Mouse (Mus musculus): ENCODE measurements around the gene Ank.
"Not testable (repeated sequence)": the region's sequence is repeated elsewhere in the genome, so short reads cannot be mapped to it uniquely, and the experiment has no call there.

Gene Ank

DNA sequence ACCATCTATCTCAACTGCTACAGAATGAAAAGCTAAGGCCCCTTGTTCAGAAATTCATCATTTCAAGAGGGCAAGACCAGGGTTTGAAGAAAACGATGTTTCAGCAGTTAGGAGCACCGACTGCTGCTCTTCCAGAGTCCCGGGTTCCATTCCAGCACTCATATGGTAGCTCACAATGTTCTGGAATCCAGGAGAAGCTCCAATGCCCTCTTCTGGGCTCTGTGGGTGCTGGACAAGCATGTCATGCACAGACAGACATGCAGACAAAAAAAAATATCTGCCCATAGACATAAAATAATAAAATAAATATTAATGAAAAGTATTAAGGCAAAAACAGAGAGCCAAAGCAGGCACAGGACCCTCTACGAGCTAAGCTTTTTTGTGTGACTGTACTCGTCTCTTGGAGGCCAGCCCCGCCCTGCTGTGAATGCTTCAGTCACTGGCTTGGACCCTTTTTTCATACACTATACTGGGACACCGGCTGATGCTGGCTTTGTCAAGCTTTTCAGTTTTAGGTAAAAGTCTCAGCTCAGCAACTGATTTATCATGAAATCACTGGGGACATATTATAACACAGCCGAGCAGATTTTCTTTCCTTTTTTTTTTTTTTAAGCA lies 979 bp upstream of the Ank start:
- DNase-seq (ENCODE audit: extremely low read depth, low read depth, low spot score), result no peak

DNA sequence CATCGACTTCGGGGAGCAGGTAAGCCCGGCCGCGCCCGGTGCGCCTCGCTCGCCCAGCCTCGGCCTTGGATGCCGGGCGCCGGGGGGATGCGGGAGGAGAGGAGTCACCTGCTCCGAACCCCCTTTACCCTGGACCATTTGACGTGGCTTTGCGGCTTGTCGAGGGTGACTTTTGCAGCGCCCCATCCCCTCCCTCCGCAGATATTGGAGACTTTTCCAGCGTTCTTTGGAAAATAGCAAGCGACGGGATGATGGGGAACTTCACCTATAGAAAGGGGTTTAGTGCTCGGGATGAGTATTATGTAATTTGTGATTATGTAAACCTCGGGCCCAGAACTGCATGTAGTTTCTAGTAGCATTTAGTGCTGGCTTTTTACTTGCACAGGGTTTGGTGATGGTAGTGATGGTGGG lies 609 bp downstream of the Ank start:
- DNase-seq (ENCODE audit: extremely low read depth, low read depth, low spot score), result no peak

DNA sequence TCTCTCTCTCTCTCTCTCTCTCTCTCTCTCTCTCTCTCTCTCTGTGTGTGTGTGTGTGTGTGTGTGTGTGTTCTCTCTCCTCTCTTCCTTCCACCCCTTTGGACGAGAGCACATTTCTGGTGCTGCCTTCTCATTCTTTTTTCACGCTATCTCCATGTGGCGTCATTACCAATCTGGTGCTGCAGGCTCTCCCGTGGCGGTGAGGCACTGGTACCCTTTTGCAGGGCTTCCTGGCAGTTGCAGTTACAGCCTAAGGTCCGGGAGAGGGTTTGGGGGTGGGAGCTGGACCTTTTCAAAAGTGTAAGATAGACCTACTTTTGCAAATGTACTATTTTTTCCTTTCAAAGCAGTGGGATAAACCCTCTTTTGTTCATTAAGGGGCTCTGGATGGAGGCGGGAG lies 1.2 kb downstream of the Ank start:
- no peak for DNase-seq (ENCODE audit: extremely low read depth, low read depth, low spot score)

DNA sequence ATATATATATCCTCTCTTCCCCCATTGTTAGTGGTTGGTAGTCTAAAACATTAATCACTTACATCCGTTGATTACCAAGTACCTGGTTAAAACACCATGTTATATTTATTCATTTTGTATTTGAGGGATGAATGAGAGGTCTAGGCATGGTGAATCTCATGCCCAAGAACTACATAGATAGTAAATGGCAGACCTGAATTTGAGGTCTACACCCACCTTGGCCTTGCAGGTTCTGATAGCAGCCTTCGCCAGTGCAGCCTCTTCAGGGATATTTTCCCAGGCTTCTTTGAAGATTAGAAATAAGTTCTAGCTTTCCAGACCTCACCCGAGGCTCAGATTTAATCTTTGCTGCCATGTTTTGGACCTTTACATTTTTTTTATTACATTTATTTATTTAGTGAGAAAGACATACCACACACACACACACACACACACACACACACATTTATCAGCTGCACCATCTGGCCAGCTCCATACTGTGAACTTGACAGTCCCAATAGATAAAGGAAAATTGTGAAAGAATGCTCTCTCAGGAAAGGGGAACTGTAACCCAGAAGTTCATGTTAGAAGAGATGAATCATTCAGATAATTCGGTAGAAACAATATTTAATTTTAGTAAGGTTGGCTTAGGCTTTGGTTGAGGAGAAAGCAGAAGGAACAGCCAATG lies 2.5 kb downstream of the Ank start:
- no peak for DNase-seq (ENCODE audit: extremely low read depth, low read depth, low spot score)

DNA sequence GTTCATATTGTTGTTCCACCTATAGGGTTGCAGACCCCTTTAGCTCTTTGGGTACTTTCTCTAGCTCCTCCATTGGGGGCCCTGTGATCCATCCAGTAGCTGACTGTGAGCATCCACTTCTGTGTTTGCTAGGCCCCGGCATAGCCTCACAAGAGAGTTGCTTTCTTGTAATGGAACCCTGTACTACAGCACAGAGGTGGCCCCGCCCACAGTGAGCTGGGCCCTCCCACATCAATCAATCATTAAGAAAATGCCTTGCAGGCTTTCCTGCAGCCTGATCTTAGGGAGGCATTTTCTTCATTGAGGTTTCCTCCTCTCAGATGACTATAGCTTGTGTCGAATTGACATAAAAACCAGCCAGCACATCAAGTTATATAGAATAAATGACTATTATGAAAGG lies 3.9 kb downstream of the Ank start:
- not testable (repeated sequence) for DNase-seq (ENCODE audit: extremely low read depth, low read depth, low spot score)

DNA sequence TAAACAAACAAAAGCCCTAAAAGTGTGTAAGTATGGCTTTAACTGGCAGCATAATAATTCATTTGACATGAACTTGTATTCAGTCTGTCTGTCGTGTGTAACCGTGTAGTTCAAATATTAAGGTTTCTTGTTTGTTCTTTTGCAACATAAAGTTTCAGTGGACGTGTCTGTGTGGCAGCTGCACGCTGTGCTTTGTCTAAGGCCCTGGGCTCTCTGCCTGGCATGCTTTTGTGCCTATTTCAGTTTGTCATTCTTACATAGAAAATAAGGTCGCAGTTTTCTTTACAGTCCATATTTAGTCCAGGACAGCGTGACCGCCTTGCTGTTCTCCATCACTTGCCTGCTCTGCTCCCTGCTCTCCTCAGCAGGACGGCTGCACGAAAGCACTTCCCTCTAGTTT lies 5.8 kb downstream of the Ank start:
- no peak for DNase-seq (ENCODE audit: extremely low read depth, low read depth, low spot score)

DNA sequence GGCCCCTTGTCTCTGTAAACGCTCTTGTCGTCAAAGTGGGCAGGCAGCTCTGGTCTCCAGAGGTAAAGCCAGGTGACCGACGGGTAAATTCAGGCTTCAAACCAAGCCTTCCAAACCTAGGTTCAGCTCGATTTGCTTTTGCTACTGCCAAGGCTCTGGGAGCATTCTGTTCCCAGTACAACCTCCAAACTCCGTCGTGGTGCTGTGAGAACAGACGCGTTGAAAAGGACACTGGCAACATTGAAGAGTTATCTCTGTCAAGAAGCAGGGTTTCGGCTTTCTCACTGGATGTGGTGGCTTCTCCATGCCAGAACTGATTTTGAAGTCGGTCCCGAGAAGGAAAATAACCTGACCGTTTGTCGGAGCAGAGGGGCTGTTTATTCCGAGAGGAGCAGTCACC lies 9.5 kb downstream of the Ank start:
- DNase-seq (ENCODE audit: extremely low read depth, low read depth, low spot score), result no peak

DNA sequence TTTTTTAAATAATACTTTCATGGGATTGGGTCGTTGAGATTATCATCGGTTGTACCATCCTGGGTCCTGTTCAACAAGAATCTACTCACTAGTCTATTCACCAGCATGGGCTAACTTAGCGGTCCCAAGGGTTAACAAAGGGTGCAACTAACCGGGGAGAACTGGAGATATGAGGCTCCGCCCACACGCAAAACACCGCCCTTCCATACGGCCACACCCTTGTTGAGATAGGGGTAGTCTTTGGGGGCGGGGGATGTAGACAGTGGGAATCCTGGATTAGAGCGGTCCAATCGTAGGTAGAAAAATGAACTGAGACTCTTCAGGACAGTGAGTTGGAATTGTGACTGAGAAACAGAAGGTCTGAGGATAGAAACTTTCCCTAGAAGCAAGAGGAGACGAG lies 10.2 kb downstream of the Ank start:
- no peak for DNase-seq (ENCODE audit: extremely low read depth, low read depth, low spot score)

DNA sequence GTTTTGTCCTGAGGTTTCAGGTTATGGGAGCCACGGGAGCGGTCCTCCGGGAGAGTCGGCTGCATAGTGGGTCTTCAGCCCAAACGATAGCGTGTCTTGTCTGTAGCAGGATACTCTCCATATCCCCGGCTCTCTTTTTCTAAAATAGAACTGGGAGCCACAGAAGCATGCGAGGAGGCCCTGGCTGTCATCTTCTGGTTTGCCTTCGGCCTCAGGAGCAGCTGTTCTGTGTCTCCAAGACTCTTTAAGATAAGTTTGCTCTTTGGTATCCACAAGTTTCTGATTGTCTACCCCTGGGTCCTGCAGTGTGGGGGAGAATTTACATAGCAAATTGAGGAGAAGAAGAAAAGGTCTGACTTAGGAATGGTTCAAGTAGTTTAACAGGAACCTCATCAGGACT lies 10.7 kb downstream of the Ank start:
- no peak for DNase-seq (ENCODE audit: extremely low read depth, low read depth, low spot score)

DNA sequence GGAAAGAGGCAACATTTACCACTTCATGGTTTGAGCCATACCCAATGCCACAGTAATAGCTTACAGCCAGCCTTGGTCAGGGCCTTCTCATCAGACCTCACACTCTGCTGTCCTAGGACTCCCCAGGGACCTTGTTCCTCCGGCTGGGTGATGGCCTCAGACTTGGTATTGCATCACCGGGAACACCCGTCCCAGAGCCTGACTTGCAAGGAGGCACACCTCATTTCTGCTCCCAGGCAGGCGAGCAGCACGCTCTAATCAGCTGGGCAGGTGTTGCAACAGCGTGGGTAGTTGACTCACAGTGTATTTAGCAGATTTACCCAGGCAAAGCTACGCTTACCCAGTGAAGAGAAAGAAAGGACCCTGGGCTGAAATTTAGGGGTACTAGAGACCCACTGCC lies 11.2 kb downstream of the Ank start:
- peak; percentile 79 for DNase-seq (ENCODE audit: extremely low read depth, low read depth, low spot score)

DNA sequence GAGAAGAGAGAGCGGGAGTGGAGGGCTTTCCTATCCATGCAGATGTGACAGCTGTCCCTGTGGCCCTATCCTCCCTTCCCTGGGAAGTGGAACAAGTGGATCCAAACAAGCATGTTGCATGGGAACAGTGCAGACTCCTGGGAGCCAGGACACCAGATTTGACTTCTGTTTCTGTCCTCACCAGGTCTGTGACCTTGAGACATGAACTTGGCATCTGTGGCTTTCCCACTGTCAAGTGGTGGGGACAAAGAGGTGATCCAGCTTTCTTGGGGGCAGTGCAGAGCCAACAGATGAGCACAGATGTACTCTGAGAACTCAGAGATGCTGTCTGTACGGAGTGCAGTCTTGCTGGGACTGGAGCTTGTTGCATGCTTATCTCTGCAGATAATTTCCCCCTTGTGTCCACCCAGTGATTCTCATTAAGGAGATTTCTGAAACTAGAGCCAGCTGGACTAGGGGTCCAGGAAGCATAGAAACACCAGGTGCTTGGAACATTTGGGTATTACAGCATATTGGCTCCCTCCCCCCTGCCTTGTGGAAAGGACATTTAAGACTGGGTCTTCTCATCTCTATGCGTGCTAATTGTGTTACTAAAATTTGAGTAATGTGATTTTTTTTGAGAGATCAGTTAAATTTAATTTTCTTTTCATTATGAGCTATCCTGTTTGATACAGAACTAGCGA lies 14.0 kb downstream of the Ank start:
- no peak for DNase-seq (ENCODE audit: extremely low read depth, low read depth, low spot score)

DNA sequence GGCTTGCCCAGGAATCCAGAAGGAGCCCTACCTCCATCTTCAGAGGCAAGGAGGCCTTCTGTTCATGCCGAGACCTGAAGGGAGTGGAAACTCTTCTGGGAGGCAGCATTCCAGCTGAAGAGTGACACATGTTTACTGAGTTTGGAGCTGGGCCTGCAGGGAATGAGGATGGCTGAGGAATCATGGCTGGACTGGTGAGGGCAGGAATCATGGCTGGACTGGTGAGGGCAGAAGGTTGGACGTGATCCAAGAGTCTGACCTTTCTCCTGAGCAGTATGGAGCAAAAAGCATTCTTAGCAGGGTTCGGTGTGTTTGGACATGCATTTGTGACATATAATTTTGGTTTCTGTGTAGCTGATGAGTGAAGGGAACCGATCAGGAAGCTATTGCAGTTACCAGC lies 15.5 kb downstream of the Ank start:
- no peak for DNase-seq (ENCODE audit: extremely low read depth, low read depth, low spot score)

DNA sequence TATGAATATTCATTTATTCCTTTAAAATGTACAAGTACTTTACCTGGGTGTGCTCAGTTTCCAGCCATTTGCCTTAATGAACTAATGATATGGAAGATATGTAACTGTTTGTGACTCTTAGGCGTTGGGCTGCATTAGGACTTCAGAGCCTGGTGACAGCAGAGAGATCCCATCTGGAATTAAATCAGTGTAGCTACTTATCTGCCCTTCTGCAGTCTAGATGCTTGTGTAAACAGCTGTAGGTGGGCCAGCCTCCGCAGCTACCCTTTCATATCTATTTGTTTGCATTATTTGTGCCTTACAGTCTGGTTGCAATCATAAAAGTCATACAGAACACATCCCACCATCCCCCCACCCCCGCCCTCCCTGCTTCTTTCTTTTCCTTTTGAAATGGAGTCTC lies 16.7 kb downstream of the Ank start:
- DNase-seq (ENCODE audit: extremely low read depth, low read depth, low spot score), result no peak

DNA sequence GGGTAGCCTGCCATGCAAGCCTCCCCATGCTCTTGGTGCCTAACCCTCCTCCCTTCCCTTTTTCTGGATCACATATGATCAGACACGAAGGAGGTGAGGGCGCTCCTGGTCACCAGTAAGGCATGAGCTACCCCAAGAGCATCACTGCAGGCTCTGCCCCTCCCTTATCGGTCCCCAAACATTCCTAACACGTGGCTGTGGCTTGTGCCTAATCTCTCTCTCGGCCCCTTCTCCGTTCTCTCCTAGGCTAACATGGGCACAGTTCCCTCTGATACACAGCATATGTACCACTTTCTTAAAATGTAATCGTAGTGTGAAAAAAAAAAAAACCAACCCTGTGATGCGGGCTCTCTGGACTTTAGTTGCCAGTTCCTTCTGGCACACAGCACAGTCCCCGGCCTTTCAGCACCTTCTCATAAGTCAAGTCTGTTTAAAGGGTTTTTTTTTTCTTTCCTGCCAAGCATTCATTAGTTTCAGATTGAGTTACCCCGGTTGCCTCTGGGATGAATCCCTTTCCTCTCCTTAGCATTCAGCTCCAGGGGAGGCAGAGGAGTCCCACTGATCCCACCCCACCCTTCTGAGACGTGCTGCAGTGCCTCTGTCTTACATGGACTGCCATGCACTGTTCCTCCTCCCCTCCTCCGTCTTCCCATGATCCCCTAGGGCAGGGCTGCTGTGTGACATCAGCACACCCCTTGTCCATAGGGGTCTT lies 19.2 kb downstream of the Ank start:
- DNase-seq (ENCODE audit: extremely low read depth, low read depth, low spot score), result no peak

DNA sequence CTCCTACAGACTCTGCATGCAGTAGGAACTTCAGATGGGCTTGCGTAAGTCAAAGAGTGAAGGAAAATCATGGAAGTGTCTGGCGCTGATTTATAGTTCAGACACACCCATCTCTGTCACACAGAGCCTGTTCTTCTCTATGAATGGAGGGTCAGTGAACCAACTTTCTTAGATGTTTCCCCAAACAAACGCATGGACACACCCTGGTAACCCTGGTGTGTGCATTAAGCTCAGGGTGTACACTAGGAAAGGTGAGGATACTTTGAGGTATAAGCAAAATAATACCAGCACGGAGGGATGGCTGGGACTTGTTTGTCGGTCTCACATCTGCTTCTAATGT lies 19.8 kb downstream of the Ank start:
- DNase-seq (ENCODE audit: extremely low read depth, low read depth, low spot score), result no peak

DNA sequence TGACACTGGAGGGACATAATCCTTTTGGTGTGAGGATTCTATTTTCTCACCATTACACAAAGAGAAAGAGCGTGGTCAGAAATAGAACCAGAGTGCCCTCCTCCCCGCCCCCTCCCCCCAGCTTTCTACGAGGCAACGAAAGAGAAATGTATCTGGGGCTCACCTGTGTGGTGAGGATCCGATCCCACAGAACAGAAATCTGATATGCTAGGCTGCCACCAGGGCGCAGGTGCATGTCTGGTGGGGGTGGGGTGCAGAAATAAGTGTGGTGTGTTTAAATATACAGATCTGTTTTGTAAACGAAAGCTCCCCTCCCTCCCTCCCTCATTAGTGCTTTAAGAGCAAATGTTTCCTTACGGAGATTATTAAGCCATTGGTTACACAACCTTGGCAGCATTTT lies 20.6 kb downstream of the Ank start:
- no peak for DNase-seq (ENCODE audit: extremely low read depth, low read depth, low spot score)

DNA sequence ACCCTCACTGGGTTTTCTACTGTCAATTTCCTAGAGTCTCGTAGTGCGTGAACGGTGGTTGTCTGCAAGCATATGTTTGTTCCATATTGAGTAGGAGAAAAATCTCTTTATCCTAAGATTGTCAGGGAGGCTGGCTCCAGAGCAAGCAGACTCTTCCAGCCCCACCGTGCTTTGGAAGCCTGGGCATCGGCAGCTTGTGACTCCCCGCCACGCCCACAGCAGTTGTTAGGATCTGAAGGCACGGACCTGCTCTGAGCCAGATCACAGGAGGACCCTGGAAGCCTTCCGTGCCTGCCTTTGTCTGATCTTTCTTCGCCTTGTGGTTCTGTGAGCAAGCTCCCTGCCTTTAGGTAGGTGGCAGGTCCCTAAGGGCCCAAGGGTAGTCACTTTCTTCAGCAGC lies 21.6 kb downstream of the Ank start:
- DNase-seq (ENCODE audit: extremely low read depth, low read depth, low spot score), result no peak

DNA sequence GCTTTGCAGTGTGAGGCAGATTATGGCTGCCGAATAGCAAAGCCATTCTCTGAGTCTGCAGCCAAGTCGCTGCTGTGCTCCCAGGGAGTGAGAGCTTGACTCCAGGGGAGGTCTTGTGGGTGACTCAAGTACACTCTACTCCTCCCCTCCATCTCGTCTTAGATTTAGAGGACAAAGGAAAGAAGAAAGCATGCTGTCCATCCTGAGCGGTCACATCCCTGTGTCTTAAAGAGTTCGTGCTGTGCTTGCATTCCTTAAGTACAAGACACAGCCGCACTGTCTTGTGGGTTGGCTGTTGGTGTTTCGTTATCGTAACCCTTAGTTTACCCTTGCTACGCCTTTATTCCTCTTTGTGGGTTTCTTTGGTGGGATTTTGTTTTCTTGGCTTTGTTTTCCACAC lies 24.2 kb downstream of the Ank start:
- no peak for DNase-seq (ENCODE audit: extremely low read depth, low read depth, low spot score)

DNA sequence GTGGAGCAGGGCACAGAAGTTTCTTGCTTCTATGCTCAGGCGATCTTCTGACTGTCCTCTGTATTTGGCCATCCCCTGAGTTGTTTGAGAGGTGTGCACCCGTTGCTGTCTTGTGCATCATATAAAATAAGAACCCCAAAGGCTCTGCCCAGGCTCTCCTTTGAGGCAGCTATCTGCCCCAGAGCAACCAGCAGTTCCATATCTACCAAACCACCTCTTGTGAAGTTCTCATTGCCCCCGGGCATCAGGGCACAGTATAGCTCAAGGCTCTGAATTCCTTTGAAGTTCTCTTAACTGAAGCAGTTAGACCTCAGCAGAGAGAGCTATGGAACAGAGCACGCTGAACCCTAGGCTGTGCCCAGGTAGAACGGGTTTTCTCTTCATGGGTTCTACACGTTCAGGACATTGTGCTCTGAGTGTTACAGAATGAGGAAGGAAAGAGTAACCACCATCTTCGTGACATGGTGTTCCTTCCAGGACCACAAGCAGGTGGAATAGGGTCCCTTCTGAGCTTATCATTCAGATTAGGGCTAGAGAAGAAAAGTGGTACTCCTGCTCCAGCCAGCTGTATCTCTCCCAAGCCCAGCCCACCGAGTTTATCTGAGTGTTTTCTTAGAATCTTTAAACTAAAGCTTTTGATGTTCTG lies 25.1 kb downstream of the Ank start:
- DNase-seq (ENCODE audit: extremely low read depth, low read depth, low spot score), result no peak

DNA sequence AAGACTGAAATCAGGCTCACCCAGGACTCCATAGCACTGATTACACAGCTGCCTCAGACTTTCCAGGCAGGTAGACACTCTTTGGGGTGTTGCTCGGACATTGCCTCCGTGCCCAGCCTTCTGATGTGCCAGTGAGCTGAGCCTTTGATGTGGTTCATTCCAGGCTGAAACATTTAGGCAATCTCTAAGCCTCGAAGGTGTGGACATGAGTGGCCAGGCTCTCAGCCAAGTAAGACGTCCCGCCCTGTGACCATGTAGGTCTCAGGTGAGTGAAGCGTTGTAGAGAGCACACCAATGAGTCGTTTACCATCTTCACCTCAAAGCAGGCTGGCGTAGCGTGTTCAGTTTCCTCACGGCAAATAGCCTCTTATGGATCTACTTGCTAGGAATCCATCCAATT lies 25.7 kb downstream of the Ank start:
- no peak for DNase-seq (ENCODE audit: extremely low read depth, low read depth, low spot score)

DNA sequence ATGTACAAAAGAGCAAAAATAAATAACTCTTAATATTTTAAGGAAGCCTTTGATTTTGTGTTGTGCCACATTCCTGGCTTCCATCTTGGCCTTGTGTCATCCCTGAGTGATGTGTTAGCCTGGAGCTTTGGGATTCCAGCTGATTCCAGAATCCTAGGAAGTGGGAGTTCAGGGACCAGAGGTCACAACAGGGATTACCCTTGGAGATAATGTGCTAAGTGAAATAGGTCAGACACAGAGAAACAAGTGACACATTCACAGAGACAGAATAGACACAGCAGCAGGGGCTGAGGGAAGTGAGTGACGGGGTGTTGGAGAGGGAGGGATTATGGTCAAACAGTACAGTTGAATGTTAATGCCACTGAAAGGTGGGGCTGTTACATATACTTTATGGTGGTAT lies 26.3 kb downstream of the Ank start:
- no peak for DNase-seq (ENCODE audit: extremely low read depth, low read depth, low spot score)

DNA sequence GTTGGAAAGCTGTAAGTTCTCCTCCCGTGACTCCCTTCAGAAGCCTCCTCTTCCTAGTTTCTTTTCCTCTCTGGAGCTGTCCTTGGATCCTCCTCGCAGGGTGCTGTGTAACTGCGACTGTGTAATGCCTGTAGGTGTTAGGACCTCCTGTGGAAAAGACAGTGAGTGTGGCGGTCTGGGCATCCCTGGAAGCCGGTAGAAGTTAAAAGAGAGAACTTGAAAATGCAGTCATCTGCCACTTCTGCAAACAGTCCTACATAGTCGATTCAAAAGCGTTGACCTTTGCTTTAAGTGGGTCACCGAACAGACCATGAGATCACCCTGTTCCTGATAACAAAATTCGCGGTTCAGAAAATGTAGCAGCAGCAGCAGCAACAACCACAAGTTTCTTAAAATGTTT lies 27.0 kb downstream of the Ank start:
- DNase-seq (ENCODE audit: extremely low read depth, low read depth, low spot score), result no peak

Measured in fat pad, adult 2 months (tissue).